Mouse (Mus musculus) hindbrain, embryonic 13.5 days (tissue): ENCODE results near the gene Dync1i1. TPM values are rescaled to one million over a fixed set of nuclear protein-coding genes. Genes with fewer than 3 reads are reported as not detected.
A peak's percentile ranks its signal among the peaks of the same experiment; 100 is the strongest.

Experiments
- ATAC-seq: fragments of 200-750 bp; cut with Nextera tagmentation; 2 replicates; pipeline ENCODE4 v1.8.0; 2017; ENCODE audit warnings: moderate TSS enrichment; ENCODE audit not compliant: low FRiP score
- H3K27ac ChIP-seq: fragments of 300-500 bp; sonication (generic); 2 replicates; pipeline ENCODE4 v1.5.1; 2015; ENCODE audit warnings: inconsistent platforms, mild to moderate bottlenecking, moderate library complexity
- H3K27me3 ChIP-seq: fragments of 300-500 bp; sonication (generic); 2 replicates; pipeline ENCODE4 v1.6.1; 2015; ENCODE audit warnings: mild to moderate bottlenecking, inconsistent platforms
- H3K36me3 ChIP-seq: fragments of 300-500 bp; sonication (generic); 2 replicates; pipeline ENCODE4 v1.6.1; 2015; ENCODE audit warnings: mild to moderate bottlenecking, inconsistent platforms
- H3K4me1 ChIP-seq: fragments of 300-500 bp; sonication (generic); replicated peaks from 2 replicates; pipeline ENCODE4 v1.6.1; 2015; ENCODE audit warnings: inconsistent platforms
- H3K4me2 ChIP-seq: fragments of 300-500 bp; sonication (generic); 2 replicates; pipeline ENCODE4 v1.6.1; 2015; ENCODE audit warnings: inconsistent platforms, mild to moderate bottlenecking, moderate library complexity
- H3K4me3 ChIP-seq: fragments of 300-500 bp; sonication (generic); 2 replicates; pipeline ENCODE4 v1.5.1; 2015; ENCODE audit warnings: mild to moderate bottlenecking, inconsistent platforms
- H3K9ac ChIP-seq: fragments of 300-500 bp; sonication (generic); 2 replicates; pipeline ENCODE4 v1.6.1; 2015; ENCODE audit warnings: mild to moderate bottlenecking, inconsistent platforms
- H3K9me3 ChIP-seq: fragments of 300-500 bp; sonication (generic); 2 replicates; pipeline ENCODE4 v1.6.1; 2016; ENCODE audit warnings: inconsistent platforms
- WGBS: fragments of 180-500 bp; shearing (Covaris S2); methylation state at CpG from one replicate; pipeline ENCODE4 v1.1.7; 2015; 5-methylcytosine and 5-hydroxymethylcytosine counted together
- polyA plus RNA-seq: library from polyadenylated mRNA; unstranded; fragments of >200 nt; fragmentation: Nextera tagmentation; extraction: Ambion mirVana; gene quantifications from 2 replicates; pipeline ENCODE4 v1.2.1, GENCODE M21; 2015

Gene Dync1i1
- polyA plus RNA-seq, 1 experiment from 2014 or later = 9.0 TPM

- WGBS = 87% methylated on average over 14 of the region's 14 CpGs
- Histone ChIP-seq H3K36me3 (no peaks in the 10 kb centered on the region), H3K27me3 (no peaks in the 10 kb centered on the region)
These were observed 58.4 kb downstream of the Dync1i1 start for GRCm38 (mm10) chr6:5783830-5784229.

GRCm38 (mm10) chr6:5790607-5791006 lies 65.2 kb downstream of the Dync1i1 start:
- ATAC-seq = no peak
- Histone ChIP-seq H3K4me3 (no peak overlapping the region), H3K27me3 (no peaks in the 10 kb centered on the region), H3K27ac (no peak overlapping the region), H3K9me3 (no peaks in the 10 kb centered on the region), H3K4me2 (no peak overlapping the region), H3K9ac (no peak overlapping the region), H3K36me3 (no peaks in the 10 kb centered on the region), H3K4me1 (no peaks in the 10 kb centered on the region; the same call in 1 of the 2 replicates)
- 54% methylated on average over 7 of the region's 7 CpGs for WGBS

More at GRCm38 (mm10) chr6:5783830-5784229, 58.4 kb downstream of the Dync1i1 start:
- Histone ChIP-seq H3K27ac (no peak overlapping the region), H3K4me2 (no peak overlapping the region), H3K9ac (no peak overlapping the region), H3K4me1 (no peaks in the 10 kb centered on the region), H3K9me3 (no peaks in the 10 kb centered on the region), H3K4me3 (no peak overlapping the region)
- no peak for ATAC-seq

- Histone ChIP-seq H3K36me3 (no peaks in the 10 kb centered on the region), H3K27me3 (no peaks in the 10 kb centered on the region), H3K9me3 (no peaks in the 10 kb centered on the region), H3K4me3 (no peak overlapping the region), H3K27ac (no peak overlapping the region), H3K4me1 (no peaks in the 10 kb centered on the region; the same call in 1 of the 2 replicates), H3K9ac (no peak overlapping the region), H3K4me2 (no peak overlapping the region)
- no peak for ATAC-seq
- WGBS = 55% methylated on average over 5 of the region's 5 CpGs
These were observed 68.8 kb downstream of the Dync1i1 start for GRCm38 (mm10) chr6:5794106-5794753.

- no peak overlapping the region for H3K4me2 ChIP-seq
- no peaks in the 10 kb centered on the region for H3K9me3 ChIP-seq
- no peak overlapping the region for H3K4me3 ChIP-seq
- no peak overlapping the region for H3K9ac ChIP-seq
- ATAC-seq = no peak
- no peak overlapping the region for H3K27ac ChIP-seq
- H3K36me3 ChIP-seq = no peaks in the 10 kb centered on the region
- WGBS = 77% methylated on average over 2 of the region's 2 CpGs
- no peaks in the 10 kb centered on the region for H3K27me3 ChIP-seq
- no peaks in the 10 kb centered on the region; the same call in 1 of the 2 replicates for H3K4me1 ChIP-seq
These were observed 69.9 kb downstream of the Dync1i1 start for GRCm38 (mm10) chr6:5795314-5795713.

- Histone ChIP-seq H3K4me3 (no peak overlapping the region), H3K4me1 (no peaks in the 10 kb centered on the region), H3K27me3 (no peaks in the 10 kb centered on the region), H3K9ac (no peak overlapping the region), H3K27ac (no peak overlapping the region), H3K36me3 (no peaks in the 10 kb centered on the region), H3K4me2 (no peak overlapping the region), H3K9me3 (no peaks in the 10 kb centered on the region)
- peak; percentile 87 for ATAC-seq
- WGBS = 55% methylated on average over 6 of the region's 6 CpGs
These were observed 76.8 kb downstream of the Dync1i1 start for GRCm38 (mm10) chr6:5802124-5802839.

DNA sequence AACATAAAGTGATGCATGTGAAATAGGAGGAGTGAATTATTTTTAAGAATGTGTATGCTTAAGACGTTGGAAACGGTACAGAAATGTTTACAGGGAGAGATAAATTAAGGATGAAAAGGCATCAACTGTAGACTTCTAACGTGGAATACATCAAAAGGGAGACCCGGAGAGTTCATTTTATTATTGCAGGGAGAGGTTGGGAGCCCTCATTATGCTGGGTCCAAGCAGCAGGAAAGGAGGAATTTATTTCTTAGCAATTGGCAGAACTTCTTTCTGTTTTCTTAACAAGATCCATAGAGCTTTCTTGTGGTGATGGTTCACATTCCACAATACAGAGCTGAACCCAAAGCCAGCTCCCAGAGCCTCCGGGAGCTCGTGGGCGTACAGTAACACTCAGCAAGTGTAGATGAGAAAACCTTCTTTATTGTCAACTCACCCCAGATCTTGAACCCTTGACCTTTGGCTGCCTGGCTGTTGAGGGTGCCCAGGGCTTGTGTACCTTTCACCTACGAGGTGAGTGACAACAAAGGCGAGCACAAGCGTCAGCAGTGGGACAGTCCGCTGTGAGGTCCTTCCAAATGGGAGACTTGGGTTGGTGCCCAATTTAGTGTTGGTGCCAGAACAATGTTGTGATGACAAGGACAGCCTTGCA lies 77.5 kb downstream of the Dync1i1 start:
- Histone ChIP-seq H3K4me3 (no peak overlapping the region), H3K4me2 (no peak overlapping the region), H3K27me3 (no peaks in the 10 kb centered on the region), H3K4me1 (no peaks in the 10 kb centered on the region), H3K9ac (no peak overlapping the region), H3K9me3 (no peaks in the 10 kb centered on the region), H3K27ac (no peak overlapping the region), H3K36me3 (no peaks in the 10 kb centered on the region)
- ATAC-seq = peak; percentile 24; the same call in 1 of the 2 replicates
- WGBS = 72% methylated on average over 11 of the region's 11 CpGs

DNA sequence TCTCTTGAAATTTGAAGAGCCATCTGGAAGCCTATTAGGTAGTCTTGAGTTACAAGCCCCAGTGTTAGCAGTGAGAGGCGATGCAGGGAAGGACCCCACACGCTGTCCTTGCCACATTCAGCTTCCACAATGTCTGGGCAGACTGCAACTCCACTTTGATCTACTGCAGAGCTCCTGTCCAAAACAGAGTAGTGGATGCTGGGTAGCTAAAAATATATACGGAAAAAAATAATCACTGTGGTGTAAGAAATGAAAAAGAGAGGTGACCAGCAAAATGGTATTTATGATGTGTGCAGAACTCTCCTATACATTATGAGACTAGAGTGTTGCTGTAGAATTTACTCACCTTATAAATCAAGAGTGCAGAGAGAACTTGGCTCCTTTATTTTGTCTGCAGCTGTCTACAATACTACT lies 82.6 kb downstream of the Dync1i1 start:
- no peak overlapping the region for H3K4me2 ChIP-seq
- H3K27ac ChIP-seq = no peak overlapping the region
- no peak overlapping the region for H3K9ac ChIP-seq
- H3K9me3 ChIP-seq = no peaks in the 10 kb centered on the region
- no peaks in the 10 kb centered on the region for H3K27me3 ChIP-seq
- ATAC-seq = no peak
- no peaks in the 10 kb centered on the region for H3K4me1 ChIP-seq
- H3K36me3 ChIP-seq = no peaks in the 10 kb centered on the region
- WGBS = 87% methylated on average over 3 of the region's 3 CpGs
- H3K4me3 ChIP-seq = no peak overlapping the region

- H3K4me3 ChIP-seq = no peak overlapping the region
- no peaks in the 10 kb centered on the region for H3K9me3 ChIP-seq
- H3K36me3 ChIP-seq = no peaks in the 10 kb centered on the region
- no peak overlapping the region for H3K27ac ChIP-seq
- H3K4me1 ChIP-seq = no peaks in the 10 kb centered on the region
- no peaks in the 10 kb centered on the region for H3K27me3 ChIP-seq
- no peak overlapping the region for H3K4me2 ChIP-seq
- WGBS = 58% methylated on average over 1 of the region's 1 CpGs
- ATAC-seq = no peak
- H3K9ac ChIP-seq = no peak overlapping the region
These were observed 86.6 kb downstream of the Dync1i1 start for GRCm38 (mm10) chr6:5812076-5812475.

GRCm38 (mm10) chr6:5819674-5820073 lies 94.2 kb downstream of the Dync1i1 start:
- H3K4me3 ChIP-seq = no peak overlapping the region
- ATAC-seq = no peak

GRCm38 (mm10) chr6:5825461-5825860 lies 100.0 kb downstream of the Dync1i1 start:
- no peak overlapping the region for H3K4me2 ChIP-seq
- H3K27me3 ChIP-seq = no peaks in the 10 kb centered on the region
- no peak for ATAC-seq
- H3K27ac ChIP-seq = no peak overlapping the region
- no peaks in the 10 kb centered on the region for H3K4me1 ChIP-seq
- H3K9ac ChIP-seq = no peak overlapping the region
- 96% methylated on average over 3 of the region's 3 CpGs for WGBS
- H3K9me3 ChIP-seq = no peaks in the 10 kb centered on the region
- H3K36me3 ChIP-seq = no peaks in the 10 kb centered on the region
- H3K4me3 ChIP-seq = no peak overlapping the region

More at GRCm38 (mm10) chr6:5819674-5820073, 94.2 kb downstream of the Dync1i1 start:
- no peaks in the 10 kb centered on the region for H3K4me1 ChIP-seq
- no peak overlapping the region for H3K27ac ChIP-seq
- no peaks in the 10 kb centered on the region for H3K9me3 ChIP-seq
- H3K36me3 ChIP-seq = no peaks in the 10 kb centered on the region
- WGBS = 91% methylated on average over 3 of the region's 3 CpGs
- no peaks in the 10 kb centered on the region for H3K27me3 ChIP-seq
- H3K4me2 ChIP-seq = no peak overlapping the region
- H3K9ac ChIP-seq = no peak overlapping the region

GRCm38 (mm10) chr6:5827064-5827463 lies 101.6 kb downstream of the Dync1i1 start:
- Histone ChIP-seq H3K4me1 (no peaks in the 10 kb centered on the region), H3K9ac (no peak overlapping the region), H3K4me2 (no peak overlapping the region), H3K4me3 (no peak overlapping the region), H3K27ac (no peak overlapping the region), H3K9me3 (no peaks in the 10 kb centered on the region), H3K27me3 (no peaks in the 10 kb centered on the region), H3K36me3 (no peaks in the 10 kb centered on the region)
- no peak for ATAC-seq
- 55% methylated on average over 4 of the region's 4 CpGs for WGBS

DNA sequence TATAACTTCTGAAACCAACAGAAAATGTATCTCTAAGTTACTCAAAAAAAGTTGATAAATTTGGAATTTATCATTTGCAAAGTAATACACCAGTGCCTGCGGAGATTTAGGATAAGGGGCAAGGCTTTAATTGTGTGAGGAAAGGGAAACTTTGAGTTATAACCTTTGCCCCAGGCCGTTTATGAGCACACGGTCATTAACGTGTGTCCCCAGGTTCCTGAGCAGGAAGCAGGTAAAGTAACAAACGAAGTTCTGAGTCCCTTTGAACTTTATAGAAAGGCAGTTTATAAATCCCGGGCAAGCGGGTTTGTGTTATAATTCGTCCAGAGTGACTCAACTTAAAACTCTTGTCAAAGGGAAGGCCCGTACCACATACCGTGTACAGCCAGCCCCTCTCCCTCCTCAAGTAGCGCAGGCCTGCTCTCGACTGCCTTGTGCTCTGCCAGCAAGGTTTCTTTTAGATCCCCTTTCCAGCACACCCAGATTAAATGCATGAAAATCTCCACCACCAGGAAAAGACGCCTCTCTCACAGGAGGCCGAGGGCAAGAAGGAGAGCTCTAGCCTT lies 103.1 kb downstream of the Dync1i1 start:
- Histone ChIP-seq H3K4me1 (no peaks in the 10 kb centered on the region), H3K9me3 (no peaks in the 10 kb centered on the region), H3K27me3 (no peaks in the 10 kb centered on the region), H3K36me3 (no peaks in the 10 kb centered on the region), H3K9ac (no peak overlapping the region), H3K4me2 (no peak overlapping the region), H3K27ac (no peak overlapping the region), H3K4me3 (no peak overlapping the region)
- no peak for ATAC-seq
- WGBS = 82% methylated on average over 14 of the region's 14 CpGs
